Mouse (Mus musculus): ENCODE data around the gene Loxl1. TPM values are rescaled to one million over a fixed set of nuclear protein-coding genes. Genes with fewer than 3 reads are reported as not detected.

Loxl1 gene
- total RNA-seq (2022), result 1 to 10 TPM; 1.8 to 3.0 (median 2.3) TPM

GRCm38 (mm10) chr9:58312944-58313359 lies at the start of gene Loxl1:
Gene Loxl1 (minus strand): TSS chr9:58313186.
- no peak for DNase-seq (ENCODE audit: low spot score in 2 of 2)

- no peak for DNase-seq (ENCODE audit: low spot score in 2 of 2)
Observed at GRCm38 (mm10) chr9:58361956-58362355, 49.0 kb upstream of the Loxl1 start.

- no peak for DNase-seq (ENCODE audit: low spot score in 2 of 2)
Observed at GRCm38 (mm10) chr9:58361373-58361772, 48.4 kb upstream of the Loxl1 start.

- DNase-seq (ENCODE audit: low spot score in 2 of 2), result no peak
Observed at GRCm38 (mm10) chr9:58355262-58356050, 42.5 kb upstream of the Loxl1 start.

GRCm38 (mm10) chr9:58354701-58355100 lies 41.7 kb upstream of the Loxl1 start:
- no peak for DNase-seq (ENCODE audit: low spot score in 2 of 2)

- DNase-seq (ENCODE audit: low spot score in 2 of 2), result no peak
Observed at GRCm38 (mm10) chr9:58353224-58353623, 40.2 kb upstream of the Loxl1 start.

- DNase-seq (ENCODE audit: low spot score in 2 of 2), result no peak
Observed at GRCm38 (mm10) chr9:58347795-58348194, 34.8 kb upstream of the Loxl1 start.

GRCm38 (mm10) chr9:58346498-58346897 lies 33.5 kb upstream of the Loxl1 start:
- no peak for DNase-seq (ENCODE audit: low spot score in 2 of 2)

GRCm38 (mm10) chr9:58345963-58346362 lies 33.0 kb upstream of the Loxl1 start:
- DNase-seq (ENCODE audit: low spot score in 2 of 2), result no peak

GRCm38 (mm10) chr9:58341795-58342194 lies 28.8 kb upstream of the Loxl1 start:
- DNase-seq (ENCODE audit: low spot score in 2 of 2), result no peak

- DNase-seq (ENCODE audit: low spot score in 2 of 2), result no peak
Observed at GRCm38 (mm10) chr9:58336650-58337281, 23.8 kb upstream of the Loxl1 start.

- no peak for DNase-seq (ENCODE audit: low spot score in 2 of 2)
Observed at GRCm38 (mm10) chr9:58331276-58331675, 18.3 kb upstream of the Loxl1 start.

GRCm38 (mm10) chr9:58330293-58330692 lies 17.3 kb upstream of the Loxl1 start:
- peak in 1 of 2 experiments; percentile 46 for DNase-seq (ENCODE audit: low spot score in 2 of 2)

- no peak for DNase-seq (ENCODE audit: low spot score in 2 of 2)
Observed at GRCm38 (mm10) chr9:58327382-58327781, 14.4 kb upstream of the Loxl1 start.

GRCm38 (mm10) chr9:58326477-58327180 lies 13.6 kb upstream of the Loxl1 start:
- no peak for DNase-seq (ENCODE audit: low spot score in 2 of 2)

GRCm38 (mm10) chr9:58321681-58322080 lies 8.7 kb upstream of the Loxl1 start:
- no peak for DNase-seq (ENCODE audit: low spot score in 2 of 2)

- no peak for DNase-seq (ENCODE audit: low spot score in 2 of 2)
Observed at GRCm38 (mm10) chr9:58318317-58318716, 5.3 kb upstream of the Loxl1 start.

GRCm38 (mm10) chr9:58317381-58317780 lies 4.4 kb upstream of the Loxl1 start:
- DNase-seq (ENCODE audit: low spot score in 2 of 2), result no peak

GRCm38 (mm10) chr9:58316784-58317183 lies 3.8 kb upstream of the Loxl1 start:
- DNase-seq (ENCODE audit: low spot score in 2 of 2), result no peak

GRCm38 (mm10) chr9:58315850-58316249 lies 2.9 kb upstream of the Loxl1 start:
- DNase-seq (ENCODE audit: low spot score in 2 of 2), result no peak

GRCm38 (mm10) chr9:58314682-58315360 lies 1.8 kb upstream of the Loxl1 start:
- peak in 1 of 2 experiments; percentile 30 for DNase-seq (ENCODE audit: low spot score in 2 of 2)

All from left cerebral cortex, adult 8-10 months (tissue).